Comparison of ENCODE assay signal across 17 mouse cellular contexts in the genomic region with DNA sequence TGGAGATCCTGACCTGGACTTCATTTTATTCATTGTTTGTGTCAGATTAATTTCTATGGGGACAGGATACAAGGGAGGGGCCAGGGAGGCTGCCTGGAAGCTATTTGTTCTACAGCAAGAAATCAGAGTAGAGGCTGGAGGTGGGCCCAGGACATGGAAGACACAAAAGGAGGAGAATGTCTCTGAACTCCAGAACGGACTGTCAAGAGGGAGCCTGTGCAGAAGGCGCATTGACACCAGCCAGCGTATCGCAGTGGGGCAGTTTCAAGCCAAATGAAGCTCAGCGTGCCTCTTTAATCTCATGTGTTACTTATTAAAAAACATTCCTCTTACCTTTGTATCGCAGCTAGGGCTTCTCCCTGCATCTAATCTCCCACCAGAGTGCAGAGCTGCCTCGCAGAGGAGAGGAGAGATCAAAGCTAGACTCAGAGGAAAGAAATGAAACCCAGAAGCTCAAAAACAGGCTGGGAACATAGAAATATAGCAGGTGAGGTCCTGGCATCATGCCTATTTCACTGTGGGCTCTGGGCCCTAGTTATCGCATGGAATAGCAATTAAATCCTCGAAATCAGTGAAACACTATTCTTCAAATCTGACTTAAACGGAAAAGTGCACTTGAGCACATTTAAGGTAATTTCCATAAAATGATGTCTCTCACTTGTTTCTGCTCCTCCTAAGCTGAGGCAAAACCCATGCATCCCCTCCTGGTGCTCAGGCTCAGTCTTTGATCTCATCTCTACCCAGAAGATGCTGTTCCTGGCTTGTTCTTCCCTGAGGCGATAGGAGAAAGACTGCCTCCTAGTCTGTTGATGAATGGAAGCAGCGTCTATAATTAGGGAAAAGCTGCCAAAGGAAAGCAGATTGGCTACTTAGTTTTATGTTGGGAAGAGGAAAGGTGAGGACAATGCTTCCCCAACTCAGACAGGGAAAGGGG.
DNase-seq lines count a peak whose midpoint lies in the region; ATAC-seq and TF ChIP-seq lines count a peak whose summit lies in the region.
"Had no signal": no experiment of that assay in that cellular context is flagged by ENCODE, and none has a peak within 500 bp of the region (broad histone marks: within the 10 kb centered on the region; RNA-seq: fewer than 3 reads in every experiment).

No protein-coding gene starts in this region.

- H3K27ac ChIP-seq in neural tube, embryonic 11.5 days (ENCODE audit: low read depth, low read length) = no peak overlapping the region
- H3K27ac ChIP-seq in neural tube, embryonic 15.5 days (replicated peaks) = no peak overlapping the region
- H3K27ac ChIP-seq in forebrain, embryonic 12.5 days = no peak overlapping the region
- no peak overlapping the region for H3K27ac ChIP-seq in limb, embryonic 14.5 days (replicated peaks; ENCODE audit: low read depth, low read length)
- no peak overlapping the region for H3K27ac ChIP-seq in kidney, adult 2 months (ENCODE audit: insufficient read depth, low read depth, low read length)
- H3K27ac ChIP-seq: gastrocnemius, adult 2 months; kidney, embryonic 15.5 days; stomach, embryonic 15.5 days had no signal

- H3K36me3 ChIP-seq in neural tube, embryonic 11.5 days (ENCODE audit: control insufficient read depth, insufficient read depth, low read length) = no peaks in the 10 kb centered on the region
- no peaks in the 10 kb centered on the region for H3K36me3 ChIP-seq in neural tube, embryonic 15.5 days
- no peaks in the 10 kb centered on the region for H3K36me3 ChIP-seq in forebrain, embryonic 12.5 days (replicated peaks)
- H3K36me3 ChIP-seq in limb, embryonic 14.5 days (ENCODE audit: control insufficient read depth, insufficient read depth, low read length) = no peaks in the 10 kb centered on the region
- no peaks in the 10 kb centered on the region for H3K36me3 ChIP-seq in kidney, adult 2 months (ENCODE audit: control insufficient read depth, insufficient read depth, low read length)
- H3K36me3 ChIP-seq: G1E; kidney, embryonic 15.5 days; stomach, embryonic 15.5 days had no signal

- no peak overlapping the region for H3K4me2 ChIP-seq in neural tube, embryonic 11.5 days (ENCODE audit: low read depth)
- H3K4me2 ChIP-seq in neural tube, embryonic 15.5 days = no peak overlapping the region
- H3K4me2 ChIP-seq in forebrain, embryonic 12.5 days = no peak overlapping the region
- H3K4me2 ChIP-seq in limb, embryonic 14.5 days (replicated peaks; ENCODE audit: low read depth, low read length, severe bottlenecking) = no peak overlapping the region
- H3K4me2 ChIP-seq: kidney, embryonic 15.5 days; stomach, embryonic 15.5 days had no signal

- no peak overlapping the region for H3K4me3 ChIP-seq in neural tube, embryonic 11.5 days (ENCODE audit: low read depth, low read length)
- H3K4me3 ChIP-seq in neural tube, embryonic 15.5 days (replicated peaks) = no peak overlapping the region
- no peak overlapping the region for H3K4me3 ChIP-seq in forebrain, embryonic 12.5 days (replicated peaks)
- no peak overlapping the region for H3K4me3 ChIP-seq in limb, embryonic 14.5 days (replicated peaks; ENCODE audit: low read length)
- no peak overlapping the region for H3K4me3 ChIP-seq in kidney, adult 2 months (ENCODE audit: insufficient read depth, low read depth, low read length)
- H3K4me3 ChIP-seq: gastrocnemius, adult 2 months; kidney, embryonic 15.5 days; stomach, embryonic 15.5 days had no signal

- H3K9ac ChIP-seq in neural tube, embryonic 11.5 days (ENCODE audit: low read length) = no peak overlapping the region
- H3K9ac ChIP-seq in neural tube, embryonic 15.5 days (replicated peaks) = no peak overlapping the region
- no peak overlapping the region for H3K9ac ChIP-seq in forebrain, embryonic 12.5 days
- no peak overlapping the region for H3K9ac ChIP-seq in limb, embryonic 14.5 days (ENCODE audit: low read depth, low read length, severe bottlenecking)
- H3K9ac ChIP-seq: kidney, embryonic 15.5 days; stomach, embryonic 15.5 days had no signal

- H3K9me3 ChIP-seq in neural tube, embryonic 11.5 days (ENCODE audit: control insufficient read depth, low read length) = no peaks in the 10 kb centered on the region
- no peaks in the 10 kb centered on the region for H3K9me3 ChIP-seq in neural tube, embryonic 15.5 days (replicated peaks)
- no peaks in the 10 kb centered on the region for H3K9me3 ChIP-seq in forebrain, embryonic 12.5 days
- H3K9me3 ChIP-seq in limb, embryonic 14.5 days (ENCODE audit: control insufficient read depth, low read length) = no peaks in the 10 kb centered on the region
- H3K9me3 ChIP-seq: kidney, embryonic 15.5 days; stomach, embryonic 15.5 days had no signal

- no peak for TF ChIP-seq POLR2A in limb, embryonic 14.5 days (IDR thresholded peaks at IDR 0.05; ENCODE audit: borderline replicate concordance, extremely low read depth, insufficient read depth, insufficient read length)
- TF ChIP-seq POLR2A in kidney, adult 2 months (IDR thresholded peaks at IDR 0.05; ENCODE audit: low read depth, low read length) = no peak

- no peaks in the 10 kb centered on the region for H3K27me3 ChIP-seq in neural tube, embryonic 11.5 days (ENCODE audit: control insufficient read depth, insufficient read depth, low read length)
- no peaks in the 10 kb centered on the region for H3K27me3 ChIP-seq in neural tube, embryonic 15.5 days (replicated peaks)
- no peaks in the 10 kb centered on the region for H3K27me3 ChIP-seq in forebrain, embryonic 12.5 days
- H3K27me3 ChIP-seq in limb, embryonic 14.5 days (ENCODE audit: control insufficient read depth, insufficient read depth, low read length) = no peaks in the 10 kb centered on the region
- no peaks in the 10 kb centered on the region for H3K27me3 ChIP-seq in kidney, adult 2 months (replicated peaks; ENCODE audit: control insufficient read depth, insufficient read depth, low read length)
- H3K27me3 ChIP-seq: kidney, embryonic 15.5 days; stomach, embryonic 15.5 days had no signal

- intact Hi-C loops in gastrocnemius, postnatal 14 days (cut with DNase I; ENCODE audit: low total_unique reads) = no loop called here

- ATAC-seq in neural tube, embryonic 11.5 days (ENCODE audit: insufficient read depth, low FRiP score, low TSS enrichment) = no peak
- ATAC-seq in neural tube, embryonic 15.5 days (ENCODE audit: low FRiP score) = no peak
- peak; percentile 6; the same call in 1 of the 2 replicates for ATAC-seq in forebrain, embryonic 12.5 days (ENCODE audit: low FRiP score)
- ATAC-seq in limb, embryonic 14.5 days (ENCODE audit: low FRiP score, low read depth) = no peak

- H3K4me1 ChIP-seq in neural tube, embryonic 11.5 days (ENCODE audit: control insufficient read depth, insufficient read depth, low read length) = no peaks in the 10 kb centered on the region
- H3K4me1 ChIP-seq in neural tube, embryonic 15.5 days = no peaks in the 10 kb centered on the region
- H3K4me1 ChIP-seq in forebrain, embryonic 12.5 days = peaks cover 10% of the 10 kb centered on the region; the same call in 1 of the 2 replicates
- H3K4me1 ChIP-seq in limb, embryonic 14.5 days (ENCODE audit: control insufficient read depth, insufficient read depth, low read length) = 0 out of 2 replicates have a peak, but pooled peaks cover 3% of the 10 kb centered on the region
- no peaks in the 10 kb centered on the region for H3K4me1 ChIP-seq in kidney, adult 2 months (ENCODE audit: control insufficient read depth, insufficient read depth, low read length)
- H3K4me1 ChIP-seq: kidney, embryonic 15.5 days; stomach, embryonic 15.5 days had no signal

- DNase-seq in neural tube, embryonic 11.5 days (ENCODE audit: low spot score) = peak; percentile 12
- DNase-seq in limb, embryonic 14.5 days (ENCODE audit: low spot score) = peak; percentile 3
- DNase-seq in kidney, adult 2 months = no peak
- DNase-seq in gastrocnemius, postnatal 14 days = no peak
- DNase-seq in heart, adult 18-20 months = no peak
- DNase-seq: adrenal gland, postnatal 25 days; gastrocnemius, adult 2 months; heart, postnatal 10 days; liver; lung, adult 2 months; right cerebral cortex, adult 18-20 months; thymus, postnatal 14 days had no signal

- no peak for TF ChIP-seq CTCF in kidney, adult 2 months (conservative IDR thresholded peaks at IDR 0.05; ENCODE audit: insufficient read depth, insufficient read length, low read depth, low read length)

- WGBS in neural tube, embryonic 11.5 days = 70% methylated on average over 12 of the region's 12 CpGs
- WGBS in neural tube, embryonic 15.5 days = 62% methylated on average over 12 of the region's 12 CpGs
- 51% methylated on average over 12 of the region's 12 CpGs for WGBS in forebrain, embryonic 12.5 days
- WGBS in limb, embryonic 14.5 days = 21% methylated on average over 12 of the region's 12 CpGs
- WGBS in kidney, adult 2 months = 54% methylated on average over 12 of the region's 12 CpGs

Comparison
In these comparisons a context has a peak if more than half of its experiments do, and no peak if none do; other contexts are left out.
1. DNase-seq: peak in neural tube, embryonic 11.5 days (single experiment) and limb, embryonic 14.5 days (single experiment); none in kidney, adult 2 months (single experiment), gastrocnemius, postnatal 14 days (single experiment) and heart, adult 18-20 months (0 of 2).